Mouse (Mus musculus) kidney, embryonic 15.5 days (tissue): ENCODE measurements around the gene Plet1. TPM values are rescaled to one million over a fixed set of nuclear protein-coding genes. Genes with fewer than 3 reads are reported as not detected.
A peak's percentile ranks its signal among the peaks of the same experiment; 100 is the strongest.

Source experiments
- ATAC-seq: fragments of 200-750 bp; cut with Nextera tagmentation; replicated peaks from 2 replicates; pipeline ENCODE4 v1.8.0; 2017; ENCODE audit warnings: moderate TSS enrichment; ENCODE audit not compliant: low FRiP score
- H3K27ac ChIP-seq: fragments of 300-500 bp; sonication (generic); 2 replicates; pipeline ENCODE4 v1.5.1; 2015; ENCODE audit warnings: mild to moderate bottlenecking, inconsistent platforms
- H3K27me3 ChIP-seq: fragments of 300-500 bp; sonication (generic); 2 replicates; pipeline ENCODE4 v1.6.1; 2015; ENCODE audit warnings: inconsistent platforms
- H3K36me3 ChIP-seq: fragments of 300-500 bp; sonication (generic); 2 replicates; pipeline ENCODE4 v1.6.1; 2015; ENCODE audit warnings: inconsistent platforms
- H3K4me1 ChIP-seq: fragments of 300-500 bp; sonication (generic); 2 replicates; pipeline ENCODE4 v1.6.1; 2015; ENCODE audit warnings: inconsistent platforms
- H3K4me2 ChIP-seq: fragments of 300-500 bp; sonication (generic); 2 replicates; pipeline ENCODE4 v1.6.1; 2015; ENCODE audit warnings: moderate library complexity, mild to moderate bottlenecking, inconsistent platforms
- H3K4me3 ChIP-seq: fragments of 300-500 bp; sonication (generic); replicated peaks from 2 replicates; pipeline ENCODE4 v1.5.1; 2015; ENCODE audit warnings: mild to moderate bottlenecking, inconsistent platforms
- H3K9ac ChIP-seq: fragments of 300-500 bp; sonication (generic); 2 replicates; pipeline ENCODE4 v1.6.1; 2015; ENCODE audit warnings: mild to moderate bottlenecking, inconsistent platforms
- H3K9me3 ChIP-seq: fragments of 300-500 bp; sonication (generic); replicated peaks from 2 replicates; pipeline ENCODE4 v1.6.1; 2016; ENCODE audit warnings: inconsistent platforms
- WGBS: fragments of 180-500 bp; shearing (Covaris S2); methylation state at CpG from one replicate; pipeline ENCODE4 v1.1.7; 2015; ENCODE audit warnings: mixed read lengths; 5-methylcytosine and 5-hydroxymethylcytosine counted together
- polyA plus RNA-seq: library from polyadenylated mRNA; unstranded; fragments of >200 nt; fragmentation: Nextera tagmentation; extraction: Ambion mirVana; gene quantifications from 2 replicates; pipeline ENCODE4 v1.2.1, GENCODE M21; 2015

The Plet1 gene
- polyA plus RNA-seq, 1 experiment from 2014 or later: 24.8 TPM

GRCm38 (mm10) chr9:50496546-50496945, 2.2 kb downstream of the Plet1 start:
- Histone ChIP-seq H3K9me3 (no peaks in the 10 kb centered on the region), H3K4me2 (peak overlapping the region; percentile 29), H3K27ac (peak overlapping the region; percentile 45; the same call in 1 of the 2 replicates), H3K27me3 (no peaks in the 10 kb centered on the region), H3K4me1 (peaks cover 23% of the 10 kb centered on the region), H3K9ac (no peak overlapping the region), H3K36me3 (no peaks in the 10 kb centered on the region), H3K4me3 (0 out of 2 replicates have a peak overlapping the region, but pooled peaks have one; percentile 17)
- ATAC-seq: no peak
- 34% methylated on average over 6 of the region's 6 CpGs for WGBS

- no peaks in the 10 kb centered on the region for H3K27me3 ChIP-seq
- no peak overlapping the region for H3K27ac ChIP-seq
- no peak overlapping the region for H3K9ac ChIP-seq
- peak overlapping the region; percentile 29; the same call in 1 of the 2 replicates for H3K4me2 ChIP-seq
- no peaks in the 10 kb centered on the region for H3K36me3 ChIP-seq
- peaks cover 23% of the 10 kb centered on the region for H3K4me1 ChIP-seq
- ATAC-seq: no peak
- H3K4me3 ChIP-seq: no peak overlapping the region
- WGBS: 56% methylated on average over 6 of the region's 6 CpGs
- no peaks in the 10 kb centered on the region for H3K9me3 ChIP-seq
Observed at GRCm38 (mm10) chr9:50497076-50497475, 2.8 kb downstream of the Plet1 start.

- 88% methylated on average over 2 of the region's 2 CpGs for WGBS
- no peak overlapping the region for H3K4me3 ChIP-seq
- H3K4me1 ChIP-seq: peaks cover 23% of the 10 kb centered on the region
- no peaks in the 10 kb centered on the region for H3K9me3 ChIP-seq
- no peaks in the 10 kb centered on the region for H3K27me3 ChIP-seq
- H3K4me2 ChIP-seq: no peak overlapping the region
- H3K36me3 ChIP-seq: no peaks in the 10 kb centered on the region
- H3K27ac ChIP-seq: no peak overlapping the region
- ATAC-seq: no peak
- H3K9ac ChIP-seq: no peak overlapping the region
Observed at GRCm38 (mm10) chr9:50497536-50497935, 3.2 kb downstream of the Plet1 start.

- H3K9me3 ChIP-seq: no peaks in the 10 kb centered on the region
- no peaks in the 10 kb centered on the region for H3K27me3 ChIP-seq
- no peak overlapping the region for H3K4me2 ChIP-seq
- no peak overlapping the region for H3K4me3 ChIP-seq
- ATAC-seq: no peak
- H3K27ac ChIP-seq: no peak overlapping the region
- H3K4me1 ChIP-seq: peaks cover 21% of the 10 kb centered on the region
- H3K36me3 ChIP-seq: no peaks in the 10 kb centered on the region
- H3K9ac ChIP-seq: no peak overlapping the region
- WGBS: 73% methylated on average over 16 of the region's 16 CpGs
Observed at GRCm38 (mm10) chr9:50498815-50499214, 4.5 kb downstream of the Plet1 start.

GRCm38 (mm10) chr9:50499781-50500180, 5.5 kb downstream of the Plet1 start:
- no peak for ATAC-seq
- Histone ChIP-seq H3K9me3 (no peaks in the 10 kb centered on the region), H3K4me3 (no peak overlapping the region), H3K27ac (no peak overlapping the region), H3K4me1 (peaks cover 17% of the 10 kb centered on the region), H3K27me3 (no peaks in the 10 kb centered on the region), H3K9ac (no peak overlapping the region), H3K4me2 (no peak overlapping the region), H3K36me3 (no peaks in the 10 kb centered on the region)
- WGBS: 83% methylated on average over 3 of the region's 3 CpGs

- 70% methylated on average over 15 of the region's 15 CpGs for WGBS
- no peak overlapping the region for H3K27ac ChIP-seq
Observed at GRCm38 (mm10) chr9:50500467-50500973, 6.2 kb downstream of the Plet1 start.

GRCm38 (mm10) chr9:50500974-50501501, 6.7 kb downstream of the Plet1 start:
- Histone ChIP-seq H3K4me1 (peaks cover 21% of the 10 kb centered on the region), H3K9me3 (no peaks in the 10 kb centered on the region), H3K27me3 (no peaks in the 10 kb centered on the region), H3K9ac (no peak overlapping the region), H3K4me3 (peak overlapping the region; percentile 31), H3K4me2 (peak overlapping the region; percentile 53), H3K36me3 (no peaks in the 10 kb centered on the region), H3K27ac (peak overlapping the region; percentile 37; the same call in 1 of the 2 replicates)
- 26% methylated on average over 14 of the region's 14 CpGs for WGBS
- ATAC-seq: peak; percentile 77

More at GRCm38 (mm10) chr9:50500467-50500973, 6.2 kb downstream of the Plet1 start:
- Histone ChIP-seq H3K4me2 (peak overlapping the region; percentile 53), H3K36me3 (no peaks in the 10 kb centered on the region), H3K27me3 (no peaks in the 10 kb centered on the region), H3K9ac (no peak overlapping the region), H3K9me3 (no peaks in the 10 kb centered on the region), H3K4me3 (peak overlapping the region; percentile 31), H3K4me1 (peaks cover 20% of the 10 kb centered on the region)
- ATAC-seq: no peak

- Histone ChIP-seq H3K9ac (no peak overlapping the region), H3K4me2 (no peak overlapping the region), H3K27ac (no peak overlapping the region), H3K9me3 (no peaks in the 10 kb centered on the region), H3K36me3 (no peaks in the 10 kb centered on the region), H3K4me3 (no peak overlapping the region), H3K4me1 (peaks cover 10% of the 10 kb centered on the region), H3K27me3 (no peaks in the 10 kb centered on the region)
- 80% methylated on average over 3 of the region's 3 CpGs for WGBS
- ATAC-seq: no peak
Observed at GRCm38 (mm10) chr9:50502949-50503348, 8.6 kb downstream of the Plet1 start.

GRCm38 (mm10) chr9:50505405-50505804, 11.1 kb downstream of the Plet1 start:
- Histone ChIP-seq H3K4me2 (no peak overlapping the region), H3K4me1 (peaks cover 10% of the 10 kb centered on the region), H3K9me3 (no peaks in the 10 kb centered on the region), H3K9ac (no peak overlapping the region), H3K27ac (peak overlapping the region; percentile 54), H3K27me3 (no peaks in the 10 kb centered on the region), H3K4me3 (no peak overlapping the region), H3K36me3 (no peaks in the 10 kb centered on the region)
- WGBS: 45% methylated on average over 6 of the region's 6 CpGs
- no peak for ATAC-seq

GRCm38 (mm10) chr9:50507570-50507969, 13.2 kb downstream of the Plet1 start:
- Histone ChIP-seq H3K9me3 (no peaks in the 10 kb centered on the region), H3K27me3 (no peaks in the 10 kb centered on the region), H3K36me3 (no peaks in the 10 kb centered on the region), H3K9ac (no peak overlapping the region), H3K27ac (no peak overlapping the region), H3K4me3 (no peak overlapping the region), H3K4me1 (peaks cover 10% of the 10 kb centered on the region), H3K4me2 (no peak overlapping the region)
- no peak for ATAC-seq
- 65% methylated on average over 7 of the region's 7 CpGs for WGBS

GRCm38 (mm10) chr9:50515462-50515861, 21.1 kb downstream of the Plet1 start:
- no peak overlapping the region for H3K4me2 ChIP-seq

GRCm38 (mm10) chr9:50518781-50519180, 24.5 kb downstream of the Plet1 start:
- no peaks in the 10 kb centered on the region for H3K9me3 ChIP-seq
- no peak overlapping the region for H3K4me3 ChIP-seq
- WGBS: 22% methylated on average over 2 of the region's 2 CpGs
- H3K9ac ChIP-seq: no peak overlapping the region
- no peak overlapping the region for H3K4me2 ChIP-seq
- no peaks in the 10 kb centered on the region for H3K27me3 ChIP-seq
- peaks cover 9% of the 10 kb centered on the region; the same call in 1 of the 2 replicates for H3K36me3 ChIP-seq
- H3K27ac ChIP-seq: no peak overlapping the region
- ATAC-seq: no peak
- no peaks in the 10 kb centered on the region for H3K4me1 ChIP-seq

More at GRCm38 (mm10) chr9:50515462-50515861, 21.1 kb downstream of the Plet1 start:
- 79% methylated on average over 5 of the region's 5 CpGs for WGBS
- Histone ChIP-seq H3K27ac (0 out of 2 replicates have a peak overlapping the region, but pooled peaks have one; percentile 13), H3K9me3 (no peaks in the 10 kb centered on the region), H3K36me3 (no peaks in the 10 kb centered on the region), H3K27me3 (no peaks in the 10 kb centered on the region), H3K4me1 (no peaks in the 10 kb centered on the region), H3K9ac (no peak overlapping the region), H3K4me3 (no peak overlapping the region)
- ATAC-seq: peak; percentile 40; the same call in 1 of the 2 replicates
